Mouse (Mus musculus): Measurements from ENCODE around the gene Ldb2.

Ldb2 gene

DNA sequence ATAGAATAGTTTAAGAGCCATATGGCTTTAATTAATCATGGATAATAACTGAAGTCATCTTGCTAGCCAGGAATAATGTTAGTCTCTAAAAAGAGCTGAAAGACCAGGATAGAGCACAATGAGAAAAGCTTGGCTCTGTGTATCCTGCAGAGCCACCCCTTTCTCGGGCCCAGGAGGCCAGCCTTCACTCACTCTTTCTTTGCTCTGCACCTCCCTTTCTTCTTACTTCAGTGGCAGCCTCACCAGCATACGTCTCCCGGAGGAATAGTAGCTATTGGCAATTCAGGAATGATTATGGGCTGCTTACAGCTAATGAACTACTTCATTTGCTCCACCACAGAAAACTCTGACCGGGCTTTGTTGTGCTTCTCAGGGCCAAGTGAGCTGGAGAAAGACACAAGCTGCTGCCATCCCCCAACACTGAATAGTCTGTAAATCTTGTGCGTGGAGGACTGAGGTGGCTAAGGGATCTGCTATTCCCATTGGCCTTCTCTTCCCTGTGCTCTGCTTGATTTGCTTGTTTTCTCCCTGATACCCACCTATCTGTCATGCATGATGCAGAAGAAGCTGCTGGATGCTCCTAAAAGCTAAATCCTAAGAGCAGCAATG lies 86.2 kb downstream of the Ldb2 start:
- DNase-seq = no peak

DNA sequence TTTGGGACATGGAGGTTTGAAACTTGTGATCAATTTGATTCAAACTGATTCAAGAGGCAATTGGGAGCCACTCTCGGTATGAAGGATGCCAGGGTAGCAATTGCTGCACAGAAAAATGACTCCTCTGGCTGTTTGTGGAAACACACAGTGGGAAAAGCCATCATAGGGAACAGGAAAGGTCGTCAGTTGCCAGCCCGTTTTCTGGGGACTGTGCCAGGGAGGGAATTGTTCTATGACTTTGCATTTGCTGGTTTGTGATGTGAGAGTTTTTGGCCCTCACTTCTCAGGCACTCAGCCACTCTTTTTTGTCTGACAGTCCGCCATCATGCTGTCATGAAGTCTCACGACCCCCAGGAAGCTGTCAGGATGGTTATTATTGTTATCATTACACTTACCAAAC lies 88.3 kb downstream of the Ldb2 start:
- DNase-seq = no peak

DNA sequence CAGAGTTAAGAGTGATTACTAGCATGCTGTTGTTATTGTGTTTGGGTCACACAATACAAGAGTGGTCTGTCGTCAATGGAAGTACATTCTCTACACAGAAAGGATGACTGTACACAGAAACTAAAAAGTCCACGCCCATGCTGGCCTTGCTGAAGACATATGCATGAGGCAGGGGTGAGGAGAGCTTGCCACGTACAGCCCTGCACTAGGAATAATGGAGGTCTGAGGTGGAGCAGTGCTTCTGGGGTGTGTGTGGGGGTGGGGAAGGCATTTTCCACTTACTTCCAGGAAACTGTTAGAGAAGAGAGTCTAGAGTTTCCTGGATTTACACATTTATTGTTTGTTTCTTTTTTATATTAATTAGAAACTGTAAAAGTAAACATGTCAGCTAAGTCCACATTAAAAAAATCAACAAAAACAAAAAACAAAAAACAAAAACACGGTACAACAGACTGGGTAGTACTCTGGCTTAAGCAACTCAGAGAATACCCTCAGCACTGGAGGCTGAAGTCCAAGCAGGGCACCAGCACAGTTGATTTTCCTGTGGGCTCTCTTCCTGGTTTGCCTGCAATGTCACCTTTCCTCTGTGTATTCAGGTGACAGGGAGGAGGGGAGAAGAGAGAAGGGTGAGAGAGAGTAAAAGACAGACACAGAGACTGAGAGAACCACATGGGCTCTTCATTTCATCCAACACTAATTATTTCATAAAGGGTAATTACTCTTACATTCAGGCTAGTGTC lies 89.2 kb downstream of the Ldb2 start:
- no peak for DNase-seq

DNA sequence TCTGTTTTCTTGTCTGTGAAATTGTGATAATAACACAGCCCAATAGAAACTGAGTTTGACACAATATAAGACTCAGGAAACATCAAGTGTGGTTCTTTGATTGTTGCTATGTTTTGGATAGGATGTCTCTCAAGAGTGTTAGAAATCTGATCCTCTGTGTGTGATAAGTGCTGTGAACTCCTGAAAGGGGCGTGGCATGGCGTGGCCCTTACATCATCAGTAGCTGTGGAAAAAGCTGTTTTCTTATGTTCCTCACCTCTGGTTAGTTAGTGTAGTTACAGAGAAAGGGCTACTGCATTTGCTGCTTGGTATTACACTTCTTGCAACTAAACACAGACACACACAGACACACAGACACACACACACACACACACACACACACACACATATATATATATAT lies 90.2 kb downstream of the Ldb2 start:
- no peak for DNase-seq

DNA sequence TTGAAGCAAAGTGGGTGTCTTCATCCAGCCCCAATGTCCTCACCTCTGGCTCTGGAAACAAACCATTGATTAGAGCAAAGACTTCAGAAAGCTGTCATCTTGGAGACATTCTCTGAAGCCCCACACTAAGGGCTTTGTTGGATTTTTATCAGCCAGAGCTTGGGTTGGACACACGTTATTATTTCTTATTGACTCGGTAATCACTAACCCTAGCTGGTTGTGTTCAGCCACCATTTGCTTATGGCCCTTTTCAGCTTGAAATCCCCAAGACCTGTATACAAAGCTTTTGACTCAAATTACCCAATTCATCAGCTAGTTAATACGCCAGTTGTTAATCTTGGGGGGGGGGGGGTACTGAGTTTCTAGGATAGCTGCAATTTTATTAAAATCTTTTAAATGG lies 91.5 kb downstream of the Ldb2 start:
- no peak for DNase-seq

DNA sequence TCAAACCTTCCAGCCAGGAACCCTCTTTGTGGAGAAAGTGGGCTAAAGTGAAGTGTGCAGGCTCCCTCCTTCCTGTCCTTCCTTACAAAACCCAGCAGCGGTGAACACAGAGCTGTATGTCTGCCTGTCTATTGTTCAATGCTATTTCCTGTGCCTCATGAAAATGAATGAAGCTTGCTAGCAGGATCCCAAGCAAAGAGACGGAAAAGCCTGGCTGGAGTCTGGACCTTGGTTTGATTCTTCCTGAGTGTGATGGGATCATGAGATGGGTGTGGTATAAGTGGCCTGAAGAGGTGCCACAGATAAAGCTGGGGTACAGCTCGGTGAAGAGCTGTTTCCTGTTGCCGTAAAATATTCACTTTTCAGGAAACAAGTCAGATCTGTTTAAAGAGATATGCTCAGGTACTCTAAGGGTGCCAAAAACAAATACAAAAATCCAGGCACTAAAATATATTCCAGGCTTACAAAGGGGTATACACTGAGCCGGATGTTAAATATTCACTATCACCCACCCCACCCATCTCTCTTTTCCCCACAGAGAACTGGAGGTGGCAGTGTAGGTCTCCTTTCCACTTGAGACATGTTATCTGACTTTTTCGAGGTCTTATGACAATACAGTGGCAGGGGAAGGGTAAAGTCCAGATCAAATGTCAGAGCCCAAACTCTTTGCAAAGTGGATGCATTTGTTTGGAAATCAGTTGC lies 92.3 kb downstream of the Ldb2 start:
- DNase-seq = no peak

DNA sequence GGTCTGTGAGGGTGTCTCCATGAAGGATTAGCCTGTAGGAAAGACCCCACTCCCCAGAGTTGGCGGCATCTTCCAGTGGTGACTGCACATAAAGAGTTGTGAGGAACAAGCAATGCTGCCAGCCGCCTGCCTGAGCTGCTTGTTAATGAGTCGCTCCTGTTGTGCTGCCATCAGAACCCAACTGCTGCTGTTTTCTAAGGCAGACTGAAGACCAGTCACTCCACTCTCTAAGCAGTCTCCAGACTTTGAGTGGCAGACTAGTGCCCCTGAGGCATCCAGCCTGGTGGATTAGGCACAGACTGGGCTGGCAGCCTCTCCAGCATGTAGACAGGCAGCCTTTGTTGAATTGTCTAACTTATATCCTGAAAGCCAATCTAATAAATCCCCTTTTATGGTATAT lies 101.5 kb downstream of the Ldb2 start:
- DNase-seq = no peak

DNA sequence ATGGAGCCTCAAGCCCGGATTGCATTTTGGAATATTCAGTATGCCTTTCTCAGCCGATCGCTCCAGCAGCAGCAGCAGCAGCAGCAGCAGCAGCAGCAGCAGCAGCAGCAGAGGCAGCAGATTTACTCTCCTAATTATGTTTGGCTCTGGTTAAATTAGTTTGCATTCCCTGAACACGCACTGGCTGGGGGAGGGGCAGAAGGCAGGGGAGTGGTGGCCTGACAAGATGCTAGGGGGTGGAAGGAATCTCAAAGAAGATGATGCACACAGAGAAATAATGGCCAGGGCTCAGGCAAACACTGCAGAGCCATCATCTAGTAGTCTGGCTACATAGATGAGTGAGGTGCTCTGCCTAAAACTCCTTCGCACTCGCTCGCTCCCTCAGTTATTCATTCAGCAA lies 102.9 kb downstream of the Ldb2 start:
- DNase-seq = no peak

DNA sequence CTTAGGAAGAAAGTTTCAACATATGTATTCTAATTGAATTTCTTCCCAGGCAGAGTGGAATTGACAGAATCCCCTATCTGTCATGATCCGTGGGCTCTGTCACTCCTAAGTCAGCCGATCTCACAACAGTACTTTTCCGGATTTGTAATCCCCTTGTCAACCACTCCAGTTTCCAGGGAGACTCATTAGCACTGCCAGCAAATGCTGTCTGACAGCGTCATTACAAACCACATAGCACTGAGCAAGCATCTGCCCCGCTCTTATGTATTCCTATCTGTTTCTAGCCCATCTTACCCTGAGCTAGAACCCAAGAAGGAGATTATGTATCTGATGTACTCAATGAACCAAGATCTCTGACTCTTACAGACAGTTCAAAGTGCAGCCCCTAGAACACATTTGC lies 105.8 kb downstream of the Ldb2 start:
- DNase-seq = no peak

DNA sequence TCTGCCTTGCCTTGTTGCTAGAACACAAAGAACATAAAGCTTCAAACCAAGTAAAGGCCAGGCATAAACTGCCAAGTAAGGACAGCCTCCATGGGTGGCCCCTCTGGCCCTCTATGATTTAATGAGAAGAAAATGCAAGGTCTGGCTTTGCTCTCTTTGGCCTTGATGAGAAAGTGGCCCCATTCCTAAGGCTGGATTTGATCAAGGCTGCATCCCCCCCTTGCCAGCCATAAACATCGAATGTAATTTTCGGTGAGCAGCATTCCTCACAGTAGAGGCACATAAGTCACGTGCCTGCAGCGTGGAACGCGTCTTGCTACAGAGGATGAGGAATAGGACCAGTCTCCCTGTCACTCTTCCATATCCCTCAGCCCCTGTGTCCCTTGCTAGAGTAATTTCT lies 113.1 kb downstream of the Ldb2 start:
- DNase-seq = no peak

DNA sequence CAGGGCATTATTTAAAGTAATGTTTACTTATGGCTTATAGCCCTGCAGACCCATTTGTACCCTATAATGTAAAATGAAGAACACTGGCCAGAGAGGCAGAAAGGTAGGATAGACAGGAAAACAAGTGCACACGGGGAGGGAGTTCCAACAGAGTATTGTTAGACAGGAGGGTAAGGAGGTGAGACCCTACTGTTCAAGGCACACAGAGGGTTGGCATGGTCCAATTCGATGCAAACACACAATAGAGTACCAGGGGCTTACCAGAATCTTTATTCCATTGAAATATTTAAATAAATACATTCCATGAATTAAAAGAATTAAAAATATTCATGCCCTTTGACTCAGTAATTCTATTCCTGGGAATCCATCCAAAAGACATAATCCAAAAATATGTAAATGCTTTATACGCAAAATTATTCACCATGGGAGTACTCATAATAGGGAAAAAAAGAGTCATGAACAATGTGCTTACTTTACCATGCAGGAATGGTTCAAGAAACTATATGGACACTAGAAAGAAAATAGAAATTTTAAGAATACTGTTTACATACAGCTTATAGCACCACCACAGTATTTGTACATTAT lies 118.3 kb downstream of the Ldb2 start:
- no peak for DNase-seq

DNA sequence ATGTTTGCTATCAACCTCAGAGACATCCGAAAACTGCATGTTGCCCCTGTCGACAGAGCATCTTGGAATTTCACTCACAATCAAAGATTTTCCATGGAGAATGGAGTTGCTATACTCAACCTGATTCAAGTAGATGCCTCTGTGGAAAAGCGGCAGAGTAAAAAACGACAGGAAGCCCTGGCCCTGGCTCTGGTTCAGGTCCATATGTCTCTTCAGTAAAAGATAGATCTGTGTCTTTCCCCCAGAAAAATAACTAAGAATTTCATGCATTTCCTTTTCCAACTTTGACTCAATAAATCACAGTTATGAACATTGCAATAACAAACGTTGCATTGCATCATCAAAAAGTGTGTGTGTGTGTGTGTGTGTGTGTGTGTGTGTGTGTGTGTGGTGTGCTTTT lies 121.7 kb downstream of the Ldb2 start:
- no peak for DNase-seq

DNA sequence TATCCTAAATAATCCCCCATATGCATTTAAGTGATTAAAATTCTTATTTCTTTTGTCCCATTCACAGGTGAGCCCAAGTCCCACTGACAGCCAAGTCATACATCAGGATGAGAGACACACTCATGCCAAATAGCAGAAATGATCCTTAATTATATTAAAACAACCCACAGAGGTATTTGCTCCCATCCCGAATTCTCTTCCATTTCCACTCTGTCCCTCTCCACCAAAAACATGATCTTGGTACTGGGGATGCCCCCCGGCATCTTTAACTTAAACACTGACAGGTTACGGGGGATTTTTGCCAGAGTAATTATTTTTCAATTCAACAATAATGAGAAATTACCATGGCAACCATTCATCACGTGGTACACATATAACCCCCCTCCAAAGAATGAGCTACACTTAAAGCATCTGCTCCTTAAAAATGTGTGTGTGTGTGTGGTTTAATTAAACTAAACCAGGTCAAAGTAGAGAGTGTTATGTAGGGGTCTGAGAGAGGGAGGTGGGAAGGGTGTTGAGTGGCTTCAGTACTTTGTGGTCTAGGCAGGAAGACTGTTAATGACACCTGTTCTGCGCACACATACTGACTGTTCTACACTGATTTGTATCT lies 123.2 kb downstream of the Ldb2 start:
- DNase-seq = no peak

DNA sequence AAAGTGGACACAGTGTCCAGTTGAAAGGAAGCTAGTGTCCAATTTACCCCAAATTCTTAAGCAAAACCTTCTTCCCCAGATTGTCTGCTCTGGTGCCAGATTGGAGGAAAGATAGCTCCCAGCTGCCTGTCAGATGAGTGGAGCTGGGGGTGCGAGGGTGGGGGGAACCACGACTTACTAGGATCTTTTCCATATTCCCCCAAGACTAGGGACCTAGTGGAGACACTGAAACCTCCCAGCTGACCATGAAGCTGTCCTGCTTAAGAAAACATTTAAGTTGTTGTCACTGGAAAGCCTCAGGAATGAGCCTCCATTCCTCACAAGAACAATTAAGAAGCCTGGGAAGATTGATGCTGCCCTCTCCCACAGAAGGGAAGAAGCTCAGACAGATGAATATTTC lies 129.1 kb downstream of the Ldb2 start:
- no peak for DNase-seq

DNA sequence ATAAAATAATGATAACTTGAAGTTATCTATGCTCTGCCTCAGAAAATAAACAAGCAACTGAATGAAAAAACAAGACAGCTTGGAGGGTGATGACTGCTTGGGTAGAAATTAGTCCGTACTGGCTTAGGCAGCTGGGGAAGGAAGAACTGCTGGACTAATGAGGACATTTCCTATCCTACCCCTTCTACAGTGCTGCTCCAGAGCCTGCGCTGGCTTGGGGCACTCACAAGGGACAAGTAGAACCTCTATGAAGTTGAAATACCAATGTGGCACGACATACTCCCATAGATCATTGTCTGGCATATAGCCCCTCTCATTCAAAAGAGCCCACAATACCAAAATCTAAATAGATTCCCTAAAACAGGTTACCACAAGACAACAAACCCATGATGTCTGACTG lies 131.6 kb downstream of the Ldb2 start:
- no peak for DNase-seq

DNA sequence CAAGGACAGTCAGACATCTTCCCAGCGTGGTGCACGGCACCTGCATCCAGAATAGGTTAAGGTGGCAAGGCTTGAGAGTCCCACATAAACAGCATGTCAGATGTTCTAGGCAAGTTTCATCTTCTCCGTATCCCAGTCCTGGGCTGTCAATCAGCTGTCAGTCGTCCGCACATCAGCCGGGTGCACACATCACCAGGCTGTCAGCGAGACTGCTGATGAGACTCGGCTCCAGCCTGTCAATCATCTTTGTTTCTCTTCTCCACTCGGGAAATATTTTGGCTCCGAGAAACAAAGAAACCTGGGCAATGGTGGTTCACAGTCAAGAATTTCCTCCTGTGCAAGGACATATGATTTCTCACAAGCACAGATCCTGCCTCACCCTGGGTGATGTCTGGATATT lies 132.1 kb downstream of the Ldb2 start:
- DNase-seq = no peak

DNA sequence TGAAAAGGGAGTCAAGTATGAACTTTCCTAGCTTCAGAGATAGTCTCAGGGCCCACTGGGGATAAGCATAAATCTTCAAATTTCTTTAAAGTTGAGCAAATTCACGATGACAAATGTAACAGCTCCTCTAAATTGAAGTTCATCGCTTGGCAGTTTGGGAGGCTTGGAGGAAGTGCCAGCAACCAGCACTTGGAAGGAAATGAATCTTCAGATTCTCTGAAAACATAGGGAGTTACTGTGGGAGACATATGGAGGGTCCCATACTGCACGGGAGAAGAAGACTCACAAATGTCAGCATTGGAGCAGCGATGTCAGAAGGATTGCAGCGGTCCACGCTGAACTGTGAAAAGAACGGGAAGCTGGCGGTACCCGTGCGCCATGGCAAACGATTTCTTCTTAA lies 139.8 kb downstream of the Ldb2 start:
- DNase-seq = no peak

DNA sequence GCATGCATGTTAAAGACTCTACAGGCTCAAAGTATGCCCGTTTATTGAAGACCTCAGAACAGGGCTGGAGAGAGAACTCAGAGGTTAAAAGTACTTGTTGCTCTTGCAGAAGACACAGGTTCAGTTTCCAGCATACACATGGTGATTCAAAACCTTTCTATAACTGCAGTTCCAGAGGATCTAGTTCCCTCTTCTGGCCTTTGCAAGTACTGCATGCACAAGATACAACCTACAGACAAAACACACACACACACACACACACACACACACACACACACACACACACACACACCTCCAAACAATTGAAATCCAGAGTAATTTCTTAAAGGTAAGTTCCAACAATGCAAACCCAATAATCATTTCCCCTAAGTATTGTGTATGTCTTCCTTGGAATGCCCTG lies 142.8 kb downstream of the Ldb2 start:
- no peak for DNase-seq

DNA sequence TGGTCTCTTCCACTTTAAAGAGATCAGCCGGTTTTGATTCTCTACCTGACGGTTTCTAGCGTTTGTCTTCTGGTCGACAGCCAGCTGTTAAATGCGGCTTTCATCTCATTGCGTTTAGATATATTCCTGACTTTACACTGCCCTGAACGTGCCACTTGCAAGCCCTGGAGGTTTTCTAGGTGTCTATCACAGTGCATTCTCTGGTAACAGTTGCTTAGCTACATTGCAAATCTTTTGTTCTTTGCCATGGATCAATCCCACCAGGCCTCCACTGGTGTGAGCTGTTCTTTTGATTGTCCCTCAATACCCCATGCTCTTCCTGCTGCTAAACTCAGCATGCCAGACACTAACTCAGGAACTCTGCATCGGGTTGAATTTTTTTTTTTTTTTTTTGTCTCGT lies 145.1 kb downstream of the Ldb2 start:
- DNase-seq = no peak

DNA sequence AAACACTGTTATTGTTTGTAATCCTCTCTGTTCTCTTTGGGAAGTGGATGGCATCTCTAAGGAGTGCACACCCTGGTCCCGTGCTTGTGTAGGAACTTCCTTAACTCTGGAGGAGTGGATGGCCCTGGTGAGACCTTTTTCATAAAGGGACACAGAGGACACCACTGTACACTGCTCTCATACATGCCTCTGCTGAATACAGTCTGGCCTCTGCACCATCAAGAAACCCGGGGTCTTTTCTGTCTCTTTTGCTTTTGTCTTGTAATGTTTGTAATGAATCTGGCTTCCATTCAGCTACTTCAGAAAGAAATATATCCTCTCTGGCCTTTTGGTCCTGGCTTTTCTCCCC lies 152.7 kb downstream of the Ldb2 start:
- no peak for DNase-seq

DNA sequence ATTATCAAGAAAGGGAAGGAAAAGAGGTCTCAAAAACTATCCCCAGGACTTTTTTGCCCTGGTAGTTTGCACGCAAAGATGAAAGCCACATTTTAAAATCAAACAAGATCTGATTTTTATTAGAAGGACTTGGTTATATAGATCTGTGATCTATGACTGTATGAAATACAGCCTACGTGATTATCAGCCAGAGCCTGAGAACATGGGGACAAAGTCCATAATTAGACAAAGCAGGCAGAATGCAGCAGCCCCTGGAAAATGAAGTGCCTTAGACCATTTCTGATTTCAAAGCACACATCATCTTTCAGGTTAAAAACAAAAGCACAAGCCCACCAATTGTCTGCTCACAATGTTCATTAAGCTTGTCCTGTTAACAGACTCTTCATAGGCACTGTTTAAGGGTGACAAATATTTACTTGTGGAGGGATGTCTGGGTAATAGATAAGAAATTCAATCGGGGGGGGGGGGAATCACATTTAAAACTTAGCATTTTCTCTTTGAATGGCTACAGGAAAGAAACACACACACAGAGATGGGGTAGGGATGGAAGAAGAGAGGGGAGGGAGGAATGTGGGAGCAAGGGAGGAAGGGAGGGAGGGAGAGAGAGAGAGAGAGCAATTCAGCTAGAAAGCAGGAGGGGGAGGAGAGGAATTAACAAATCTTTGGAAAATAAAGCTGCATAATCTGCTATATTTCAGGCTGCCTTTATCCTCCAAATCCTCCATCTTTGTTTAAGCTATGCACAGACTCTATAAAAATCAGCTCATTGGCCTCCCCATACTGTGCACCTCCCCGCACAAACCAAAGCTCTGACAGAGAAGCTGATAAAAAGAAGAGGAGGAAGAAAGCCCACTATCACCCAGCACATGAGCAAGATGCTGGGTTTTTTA lies 153.3 kb downstream of the Ldb2 start:
- DNase-seq = no peak

DNA sequence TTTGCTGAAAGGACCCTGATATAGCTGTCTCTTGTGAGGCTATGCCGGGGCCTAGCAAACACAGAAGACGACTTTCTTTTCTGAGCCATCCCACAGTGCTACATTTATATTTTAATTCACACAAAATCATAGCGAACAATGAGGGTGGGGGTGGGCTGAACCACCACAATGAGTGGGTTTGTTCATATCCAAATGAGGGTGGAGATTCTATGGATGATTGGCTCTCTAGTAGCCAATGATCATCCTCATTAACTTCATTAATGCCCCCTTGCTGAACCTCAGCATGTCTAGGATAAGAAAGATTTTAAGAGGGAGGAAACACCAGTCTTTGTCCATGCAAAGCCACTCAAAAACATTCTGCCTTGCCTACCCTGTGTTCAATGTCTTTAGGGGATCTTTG lies 156.4 kb downstream of the Ldb2 start:
- no peak for DNase-seq

DNA sequence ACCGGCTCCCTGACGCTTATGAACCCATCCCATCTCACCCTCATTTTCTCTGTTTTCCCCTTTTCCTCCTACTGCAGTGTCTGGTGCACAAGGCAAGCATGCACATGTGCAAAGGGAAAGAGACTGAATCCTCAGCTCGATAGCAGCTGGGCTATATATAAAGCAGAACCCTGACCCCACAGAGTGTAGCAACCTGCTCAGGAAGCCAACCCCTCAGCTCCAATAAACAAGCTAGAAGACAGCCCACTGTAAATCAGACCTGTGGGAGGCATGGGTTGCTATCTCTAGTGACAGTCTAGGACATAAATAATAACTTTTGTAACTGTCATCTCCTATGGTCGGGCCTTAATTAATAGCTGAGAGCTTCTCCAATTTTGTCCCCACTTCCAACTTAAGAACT lies 158.4 kb downstream of the Ldb2 start:
- DNase-seq = no peak
